Mouse (Mus musculus) MEL (cell line): ENCODE results near the gene Gopc. TPM values are rescaled to one million over a fixed set of nuclear protein-coding genes. Genes with fewer than 3 reads are reported as not detected.

Experiments
- DNase-seq: peaks from one replicate; pipeline ENCODE4 v3.0.0; 2011; ENCODE audit warnings: low read depth, low spot score
- H3K27ac ChIP-seq: 2 replicates; pipeline ENCODE4 v1.5.1; 2012; ENCODE audit warnings: low read depth, mild to moderate bottlenecking, control low read depth, low read length, moderate library complexity; ENCODE audit not compliant: control insufficient read depth
- H3K27me3 ChIP-seq, 2 experiments: fragments of 150-350 bp in 1 of 2; sonication (generic) in 1 of 2; 2 replicates each; pipeline ENCODE4 v1.6.1; 2012; ENCODE audit warnings: low read length in 2 of 2, mild to moderate bottlenecking in 2 of 2, improper control_type of control experiment in 1 of 2, moderate library complexity in 1 of 2; ENCODE audit not compliant: insufficient read depth in 2 of 2, control insufficient read depth in 1 of 2
- H3K36me3 ChIP-seq, 2 experiments: 2 replicates each; pipeline ENCODE4 v1.6.1; 2012 to 2014; ENCODE audit warnings: low read length in 2 of 2, improper control_type of control experiment in 1 of 2, inconsistent platforms in 1 of 2, mild to moderate bottlenecking in 1 of 2; ENCODE audit not compliant: insufficient read depth in 2 of 2, control insufficient read depth in 1 of 2
- H3K4me1 ChIP-seq, 2 experiments: fragments of 150-350 bp in 1 of 2; sonication (generic) in 1 of 2; 2 replicates each; pipeline ENCODE4 v1.6.1; 2012; ENCODE audit warnings: low read length in 2 of 2, improper control_type of control experiment in 1 of 2, mild to moderate bottlenecking in 1 of 2; ENCODE audit not compliant: insufficient read depth in 2 of 2, control insufficient read depth in 1 of 2
- H3K4me3 ChIP-seq, 2 experiments: fragments of 150-350 bp in 1 of 2; sonication (generic) in 1 of 2; 2 replicates each; pipeline ENCODE4 v1.5.1; 2012; ENCODE audit warnings: low read depth in 2 of 2, low read length in 2 of 2, mild to moderate bottlenecking in 2 of 2, moderate library complexity in 2 of 2, control low read depth in 1 of 2, improper control_type of control experiment in 1 of 2; ENCODE audit not compliant: control insufficient read depth in 1 of 2, insufficient read depth in 1 of 2
- H3K79me2 ChIP-seq: 2 replicates; pipeline ENCODE4 v1.6.1; 2012; ENCODE audit warnings: mild to moderate bottlenecking, low read length, moderate library complexity; ENCODE audit not compliant: control insufficient read depth, poor library complexity, insufficient read depth
- H3K9ac ChIP-seq: 2 replicates; pipeline ENCODE4 v1.6.1; 2012; ENCODE audit warnings: low read depth, mild to moderate bottlenecking, control low read depth, low read length, moderate library complexity; ENCODE audit not compliant: control insufficient read depth, poor library complexity, severe bottlenecking
- H3K9me3 ChIP-seq: fragments of 150-350 bp; sonication (generic); replicated peaks from 2 replicates; pipeline ENCODE4 v1.6.1; 2012; ENCODE audit warnings: mild to moderate bottlenecking, low read length, improper control_type of control experiment, moderate library complexity; ENCODE audit not compliant: insufficient read depth
- CHD2 ChIP-seq: IDR thresholded peaks from 2 replicates; pipeline ENCODE4 v1.6.1; 2011; ENCODE audit warnings: low read length, improper control_type of control experiment
- E2F4 ChIP-seq: IDR thresholded peaks from 2 replicates; pipeline ENCODE4 v1.6.1; 2011; ENCODE audit warnings: low read depth, low read length, improper control_type of control experiment, borderline replicate concordance
- ETS1 ChIP-seq: IDR thresholded peaks from 2 replicates; pipeline ENCODE4 v1.6.1; 2012; ENCODE audit warnings: low read depth, mild to moderate bottlenecking, inconsistent platforms, low read length, improper control_type of control experiment, moderate library complexity
- HCFC1 ChIP-seq: IDR thresholded peaks from 2 replicates; pipeline ENCODE4 v1.6.1; 2012; ENCODE audit warnings: low read depth, mild to moderate bottlenecking, inconsistent platforms, low read length, improper control_type of control experiment, moderate library complexity
- MAX ChIP-seq: IDR thresholded peaks from 2 replicates; pipeline ENCODE4 v1.6.1; 2011; ENCODE audit warnings: low read length, improper control_type of control experiment
- MAZ ChIP-seq: IDR thresholded peaks from 2 replicates; pipeline ENCODE4 v1.6.1; 2012; ENCODE audit warnings: low read depth, mild to moderate bottlenecking, inconsistent platforms, low read length, improper control_type of control experiment
- MXI1 ChIP-seq: IDR thresholded peaks from 2 replicates; pipeline ENCODE4 v1.6.1; 2011; ENCODE audit warnings: mild to moderate bottlenecking, low read depth, low read length, improper control_type of control experiment
- MYB ChIP-seq: IDR thresholded peaks from 2 replicates; pipeline ENCODE4 v1.6.1; 2011; ENCODE audit warnings: mild to moderate bottlenecking, low read depth, low read length, improper control_type of control experiment
- NELFE ChIP-seq: IDR thresholded peaks from 2 replicates; pipeline ENCODE4 v1.6.1; 2011; ENCODE audit warnings: low read depth, low read length, improper control_type of control experiment
- POLR2A ChIP-seq, 2 experiments: IDR thresholded peaks; 2 replicates each; pipeline ENCODE4 v1.6.1; 2011 to 2012; ENCODE audit warnings: low read length in 2 of 2, mild to moderate bottlenecking in 2 of 2, control low read depth in 1 of 2, improper control_type of control experiment in 1 of 2, low read depth in 1 of 2, moderate library complexity in 1 of 2; ENCODE audit not compliant: control insufficient read depth in 1 of 2, insufficient read depth in 1 of 2, poor library complexity in 1 of 2
- POLR2AphosphoS2 ChIP-seq: IDR thresholded peaks from 2 replicates; pipeline ENCODE4 v1.6.1; 2011; ENCODE audit warnings: low read length, improper control_type of control experiment
- POLR2AphosphoS5 ChIP-seq: IDR thresholded peaks from 2 replicates; pipeline ENCODE4 v1.6.1; 2012; ENCODE audit warnings: low read depth, borderline replicate concordance, mild to moderate bottlenecking, inconsistent platforms, low read length, moderate library complexity, mixed read lengths
- RAD21 ChIP-seq: IDR thresholded peaks from 2 replicates; pipeline ENCODE4 v1.6.1; 2011; ENCODE audit warnings: mild to moderate bottlenecking, low read depth, low read length, improper control_type of control experiment
- SMC3 ChIP-seq: IDR thresholded peaks from 2 replicates; pipeline ENCODE4 v1.6.1; 2011; ENCODE audit warnings: low read depth, low read length, improper control_type of control experiment
- TAL1 ChIP-seq: IDR thresholded peaks from 2 replicates; pipeline ENCODE4 v1.6.1; 2012; ENCODE audit warnings: mild to moderate bottlenecking, inconsistent platforms, low read length, moderate library complexity, mixed read lengths
- TBP ChIP-seq: IDR thresholded peaks from 2 replicates; pipeline ENCODE4 v1.8.0; 2011; ENCODE audit warnings: low read depth, low read length, improper control_type of control experiment
- TCF12 ChIP-seq: IDR thresholded peaks from 2 replicates; pipeline ENCODE4 v1.6.1; 2014; ENCODE audit warnings: low read depth, mild to moderate bottlenecking, inconsistent platforms, low read length, improper control_type of control experiment, moderate library complexity
- UBTF ChIP-seq: IDR thresholded peaks from 2 replicates; pipeline ENCODE4 v1.6.1; 2012; ENCODE audit warnings: low read depth, mild to moderate bottlenecking, inconsistent platforms, low read length, improper control_type of control experiment, moderate library complexity, borderline replicate concordance; ENCODE audit not compliant: insufficient read depth
- USF2 ChIP-seq, 2 experiments: IDR thresholded peaks; 2 replicates each; pipeline ENCODE4 v1.6.1; 2011 to 2012; ENCODE audit warnings: improper control_type of control experiment in 2 of 2, low read length in 2 of 2, borderline replicate concordance in 1 of 2, inconsistent platforms in 1 of 2, low read depth in 1 of 2, mild to moderate bottlenecking in 1 of 2; ENCODE audit not compliant: insufficient read depth in 1 of 2
- ZC3H11A ChIP-seq: IDR thresholded peaks from 2 replicates; pipeline ENCODE4 v1.6.1; 2012; ENCODE audit warnings: low read depth, mild to moderate bottlenecking, inconsistent platforms, low read length, improper control_type of control experiment
- ZKSCAN1 ChIP-seq: IDR thresholded peaks from 2 replicates; pipeline ENCODE4 v1.6.1; 2012; ENCODE audit warnings: low read depth, mild to moderate bottlenecking, inconsistent platforms, low read length, improper control_type of control experiment, moderate library complexity
- ZMIZ1 ChIP-seq: IDR thresholded peaks from 2 replicates; pipeline ENCODE4 v1.6.1; 2012; ENCODE audit warnings: low read depth, mild to moderate bottlenecking, inconsistent platforms, low read length, improper control_type of control experiment, moderate library complexity
- ZNF384 ChIP-seq: IDR thresholded peaks from 2 replicates; pipeline ENCODE4 v1.6.1; 2012; ENCODE audit warnings: low read depth, mild to moderate bottlenecking, inconsistent platforms, low read length, improper control_type of control experiment
- polyA plus RNA-seq, 2 experiments: library from polyadenylated mRNA; stranded (reverse) in 1 of 2; unstranded in 1 of 2; fragments of >175 nt in 1 of 2; fragments of >200 nt in 1 of 2; gene quantifications; 2 replicates each; pipeline versions ENCODE4 v1.2.1 to v1.2.4; 2012; ENCODE audit warnings: low replicate concordance in 2 of 2, low read depth in 1 of 2; ENCODE audit not compliant: insufficient read length in 2 of 2, insufficient read depth in 1 of 2, missing spikeins in 1 of 2
- total RNA-seq: library from RNA; depleted of rRNA; stranded (reverse); fragments of 300-350 nt; gene quantifications from 2 replicates; pipeline ENCODE4 v1.2.3, GENCODE M21; 2012

Gene Gopc
- total and polyA plus RNA-seq, 3 experiments: 6.2 to 8.2 TPM; not detected in 1

DNA sequence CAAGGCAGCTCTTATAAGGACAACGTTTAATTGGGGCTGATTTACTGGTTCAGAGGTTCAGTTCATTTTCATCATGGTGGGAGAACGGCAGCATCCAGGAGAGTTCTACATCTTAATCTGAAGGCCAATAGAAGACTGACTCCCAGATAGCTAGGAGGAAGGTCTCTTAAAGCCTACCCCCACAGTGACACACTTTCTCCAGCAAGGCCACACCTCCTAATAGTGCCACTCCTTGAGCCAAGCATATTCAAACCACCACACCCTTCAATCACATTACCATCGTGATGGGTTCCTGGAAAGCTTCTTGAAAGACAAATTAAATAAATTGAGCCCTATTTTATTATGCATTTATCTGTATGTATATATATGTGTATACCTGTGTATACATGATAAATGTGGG lies 92.7 kb downstream of the Gopc start:
- no peaks in the 10 kb centered on the region for H3K9me3 ChIP-seq
- no peak overlapping the region for H3K4me3 ChIP-seq
- no peak overlapping the region for H3K9ac ChIP-seq
- H3K27me3 ChIP-seq: no peaks in the 10 kb centered on the region
- H3K27ac ChIP-seq: no peak overlapping the region
- TF ChIP-seq E2F4 (no peak), UBTF (no peak), POLR2A (IDR thresholded peaks at IDR 0.05; ENCODE audit: control insufficient read depth in 1 of 2, insufficient read depth in 1 of 2, low read depth in 1 of 2, low read length in 2 of 2, poor library complexity in 1 of 2) (no peak), MAX (no peak), NELFE (no peak), MYB (no peak), RAD21 (no peak), SMC3 (no peak), TAL1 (no peak), ZNF384 (no peak), TBP (no peak), MAZ (no peak)
- H3K36me3 ChIP-seq: peaks cover 0 to 4% of the 10 kb centered on the region in 2 experiments; a peak in 1 of 4 replicates
- H3K4me1 ChIP-seq: 0 out of 4 replicates have a peak, but pooled peaks cover 0 to 4% of the 10 kb centered on the region in 2 experiments
- H3K79me2 ChIP-seq: no peaks in the 10 kb centered on the region
- no peak for DNase-seq

GRCm38 (mm10) chr10:52287852-52288533 lies 93.9 kb downstream of the Gopc start:
- Histone ChIP-seq H3K9me3 (no peaks in the 10 kb centered on the region), H3K4me3 (no peak overlapping the region), H3K9ac (no peak overlapping the region), H3K36me3 (no peaks in the 10 kb centered on the region; a peak in 1 of 4 replicates), H3K27ac (no peak overlapping the region), H3K27me3 (no peaks in the 10 kb centered on the region), H3K79me2 (no peaks in the 10 kb centered on the region), H3K4me1 (0 out of 4 replicates have a peak, but pooled peaks cover 0 to 1% of the 10 kb centered on the region in 2 experiments)
- TF ChIP-seq CHD2 (no peak), POLR2AphosphoS2 (no peak), ZC3H11A (no peak), USF2 (IDR thresholded peaks at IDR 0.05; ENCODE audit: borderline replicate concordance in 1 of 2, insufficient read depth in 1 of 2, low read depth in 1 of 2, low read length in 2 of 2) (no peak), ZKSCAN1 (no peak), ZMIZ1 (no peak), POLR2AphosphoS5 (no peak), HCFC1 (no peak), TCF12 (no peak), ETS1 (no peak), MXI1 (no peak)
- no peak for DNase-seq
